Mouse (Mus musculus): ENCODE measurements around the gene Rtl1. TPM values are rescaled to one million over a fixed set of nuclear protein-coding genes. Genes with fewer than 3 reads are reported as not detected.

Gene Rtl1
- 8.8 and 14.5 TPM in 2 replicates for polyA plus RNA-seq (2015; fragmentation: Nextera tagmentation; extraction: Ambion mirVana)

GRCm38 (mm10) chr12:109600230-109600629, at the start of gene Rtl1:
Gene Rtl1 (minus strand): TSS chr12:109600330.

MicroRNA genes within 50 kb of the gene (microRNA counts, 519-probe panel; counts per million panel counts)
- 1,361 counts per million, percentile 61 among the panel's probes with 10 or more counts for microRNA mmu-miR-1188
- microRNA mmu-miR-127, result 7,399 counts per million, percentile 97 among the panel's probes with 10 or more counts
- 7,790 counts per million, percentile 98 among the panel's probes with 10 or more counts for microRNA mmu-miR-136
- microRNA mmu-miR-1906, result 296 counts per million, percentile 58 among the panel's probes with 10 or more counts
- microRNA mmu-miR-337-3p, result 2,049 counts per million, percentile 65 among the panel's probes with 10 or more counts
- 296 counts per million, percentile 58 among the panel's probes with 10 or more counts for microRNA mmu-miR-337-5p
- 296 counts per million, percentile 58 among the panel's probes with 10 or more counts for microRNA mmu-miR-341
- 3,666 counts per million, percentile 77 among the panel's probes with 10 or more counts for microRNA mmu-miR-370
- 7,183 counts per million, percentile 96 among the panel's probes with 10 or more counts for microRNA mmu-miR-431
- microRNA mmu-miR-432, result 296 counts per million, percentile 58 among the panel's probes with 10 or more counts
- microRNA mmu-miR-433, result 6,658 counts per million, percentile 94 among the panel's probes with 10 or more counts
- microRNA mmu-miR-434-3p, result 7,412 counts per million, percentile 97 among the panel's probes with 10 or more counts
- microRNA mmu-miR-434-5p, result 6,173 counts per million, percentile 92 among the panel's probes with 10 or more counts
- 2,938 counts per million, percentile 71 among the panel's probes with 10 or more counts for microRNA mmu-miR-493
- microRNA mmu-miR-540-3p, result 1,860 counts per million, percentile 64 among the panel's probes with 10 or more counts
- microRNA mmu-miR-540-5p, result 296 counts per million, percentile 58 among the panel's probes with 10 or more counts
- 296 counts per million, percentile 58 among the panel's probes with 10 or more counts for microRNA mmu-miR-665
- 296 counts per million, percentile 58 among the panel's probes with 10 or more counts for microRNA mmu-miR-673-3p
- 5,108 counts per million, percentile 87 among the panel's probes with 10 or more counts for microRNA mmu-miR-673-5p
- microRNA mmu-miR-770-3p, result 1,860 counts per million, percentile 64 among the panel's probes with 10 or more counts
- microRNA mmu-miR-770-5p, result 296 counts per million, percentile 58 among the panel's probes with 10 or more counts

Small RNA genes lying within 50 kb of the gene (microRNA-seq; reads per million reads assigned to microRNA genes)
- 0.10 to 0.64 reads per million in 2 experiments for gene Gm23912
- 40.9 to 43.1 reads per million in 2 experiments for gene Mir1188
- gene Mir127, result 41,354 to 61,037 reads per million in 2 experiments
- 0 reads per million in 2 experiments for gene Mir136
- 0 reads per million in 2 experiments for gene Mir1906-1
- 14.4 to 15.7 reads per million in 2 experiments for gene Mir3070a
- 1.1 to 1.2 reads per million in 2 experiments for gene Mir3070b
- 0.20 to 0.21 reads per million in 2 experiments for gene Mir3071
- gene Mir337, result 2.0 to 2.1 reads per million in 2 experiments
- 5,197 to 6,846 reads per million in 2 experiments for gene Mir341
- 0 reads per million in 2 experiments for gene Mir3544
- 1,291 to 1,465 reads per million in 2 experiments for gene Mir370
- 53,808 to 66,602 reads per million in 2 experiments for gene Mir431
- 0 reads per million in 2 experiments for gene Mir432
- 6,870 to 9,269 reads per million in 2 experiments for gene Mir433
- gene Mir434, result 12,052 to 23,212 reads per million in 2 experiments
- 2,058 to 2,362 reads per million in 2 experiments for gene Mir493
- 4,759 to 5,007 reads per million in 2 experiments for gene Mir540
- gene Mir665, result 3,778 to 5,267 reads per million in 2 experiments
- 1,605 to 1,792 reads per million in 2 experiments for gene Mir673
- gene Mir770, result 537 to 709 reads per million in 2 experiments

Other genes with a start within 250 kb of the Rtl1 start
- 1,664 and 1,805 TPM in 2 replicates for gene Dlk1, start 147.5 kb downstream of the Rtl1 start, polyA plus RNA-seq (2015; fragmentation: Nextera tagmentation; extraction: Ambion mirVana)

All from skeletal muscle tissue, postnatal 0 days (tissue).